Mouse (Mus musculus): ENCODE measurements around the gene Scaf8. TPM values are rescaled to one million over a fixed set of nuclear protein-coding genes. Genes with fewer than 3 reads are reported as not detected.

Scaf8 gene
- total RNA-seq, 2 experiments from 2014 or later, result 33.1 to 35.0 TPM

GRCm38 (mm10) chr17:3204826-3205405 lies 90.1 kb downstream of the Scaf8 start:
- intact Hi-C loops (cut with DNase I), result no loop called here
- DNase-seq, result no peak

- peak in 1 of 2 experiments; percentile 26 for DNase-seq
- intact Hi-C loops (cut with DNase I), result no loop called here
These were observed 92.0 kb downstream of the Scaf8 start for GRCm38 (mm10) chr17:3206527-3207398.

GRCm38 (mm10) chr17:3207529-3208240 lies 92.9 kb downstream of the Scaf8 start:
- intact Hi-C loops (cut with DNase I), result no loop called here
- DNase-seq, result no peak

DNA sequence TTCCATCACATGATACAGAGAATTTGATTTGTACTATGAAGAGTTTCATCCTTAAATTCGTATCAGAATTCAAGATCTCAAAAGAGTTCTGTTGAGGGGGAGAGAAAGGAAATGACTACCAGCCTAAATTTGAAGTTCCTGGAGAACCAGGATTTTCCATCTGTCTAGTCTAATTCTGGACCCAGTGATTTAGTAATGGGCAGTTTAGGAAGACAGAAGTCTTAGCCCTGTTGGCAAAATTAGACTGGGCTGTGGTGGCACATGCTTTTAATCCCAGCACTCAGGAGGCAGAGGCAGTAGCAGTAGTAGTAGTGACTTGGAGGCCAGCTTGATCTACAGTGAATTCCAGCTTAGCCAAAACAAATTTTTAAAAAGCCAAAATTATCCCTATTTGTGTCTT lies 93.7 kb downstream of the Scaf8 start:
- intact Hi-C loops (cut with DNase I), result no loop called here
- no peak for DNase-seq

DNA sequence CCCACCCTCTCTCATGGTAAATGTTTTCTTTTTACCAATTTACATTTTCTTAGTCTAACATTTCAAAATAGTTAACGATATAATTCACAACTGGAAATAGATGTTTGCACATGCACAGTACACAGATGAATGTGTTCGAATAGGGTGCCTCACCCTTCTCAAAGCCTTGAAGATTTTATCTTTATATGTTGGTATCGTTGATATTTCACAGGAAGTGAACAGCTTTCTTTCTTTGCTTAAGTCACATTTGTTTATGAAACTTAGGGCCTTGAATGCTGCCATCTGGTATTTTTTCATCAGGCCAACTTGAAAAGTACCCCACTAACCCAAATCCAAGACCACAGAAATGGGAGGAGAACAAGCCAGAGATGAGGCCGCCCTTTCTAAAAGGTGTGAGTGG lies 94.8 kb downstream of the Scaf8 start:
- intact Hi-C loops (cut with DNase I), result no loop called here
- DNase-seq, result no peak

DNA sequence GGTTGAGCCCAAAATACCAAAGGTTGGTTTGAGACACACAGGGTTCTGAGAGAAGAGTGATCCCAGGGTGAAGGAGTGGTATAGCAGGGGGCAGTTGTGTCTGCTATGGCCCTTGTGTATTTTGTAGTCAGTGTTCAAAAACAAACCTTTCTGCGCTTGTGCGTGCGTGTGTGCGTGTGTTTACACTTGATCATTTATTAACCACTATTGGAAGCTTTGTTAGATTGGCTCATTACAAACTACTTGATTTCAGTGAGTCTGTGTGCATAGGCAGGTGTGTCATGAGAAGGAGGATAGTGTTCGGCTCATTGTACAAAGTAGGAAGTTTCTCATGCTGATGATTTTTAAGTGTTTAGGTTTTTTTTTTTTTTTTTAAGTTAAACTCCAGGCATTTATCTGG lies 95.4 kb downstream of the Scaf8 start:
- DNase-seq, result no peak
- intact Hi-C loops (cut with DNase I), result no loop called here

DNA sequence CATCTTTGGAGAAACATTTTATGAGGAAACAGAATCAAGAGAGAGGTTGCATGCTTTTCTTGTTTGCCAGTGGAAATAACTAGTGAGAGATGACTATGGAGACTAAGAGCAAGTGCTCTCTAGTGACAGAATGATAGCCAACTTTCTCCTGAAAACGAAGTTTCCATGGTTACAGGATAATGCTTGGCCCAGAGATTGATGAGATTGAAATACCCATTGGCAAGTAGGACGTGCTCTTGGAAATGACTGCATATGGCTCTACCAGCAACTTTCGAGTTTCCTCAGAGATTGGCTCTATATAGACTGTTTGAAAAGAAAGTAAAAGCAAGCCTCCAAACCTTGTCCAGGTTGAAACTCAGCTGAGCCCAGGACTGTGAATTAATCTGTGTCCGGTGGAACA lies 97.3 kb downstream of the Scaf8 start:
- no peak for DNase-seq

DNA sequence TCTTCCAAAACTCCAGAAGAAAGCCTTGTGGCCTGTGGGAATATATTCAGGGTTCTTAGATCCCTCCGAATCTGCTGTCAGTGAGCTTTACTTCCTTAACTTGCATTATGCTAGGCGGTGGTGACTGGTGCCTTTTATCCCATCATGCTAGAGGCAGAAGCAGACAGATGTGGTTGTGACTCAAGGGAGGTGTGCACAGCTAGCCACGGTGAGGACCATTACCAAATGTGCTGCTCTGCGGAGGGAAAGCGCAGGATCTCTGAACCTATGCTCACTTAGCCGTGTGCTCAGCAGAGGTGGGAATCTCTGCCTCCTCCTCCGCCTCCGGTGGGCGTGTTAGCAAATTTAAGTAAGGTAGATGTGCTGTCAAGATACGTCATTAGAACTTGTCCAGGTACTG lies 98.1 kb downstream of the Scaf8 start:
- no peak for DNase-seq
- intact Hi-C loops (cut with DNase I), result no loop called here

More for the DNA sequence above, 97.3 kb downstream of the Scaf8 start:
- intact Hi-C loops (cut with DNase I), result no loop called here

DNA sequence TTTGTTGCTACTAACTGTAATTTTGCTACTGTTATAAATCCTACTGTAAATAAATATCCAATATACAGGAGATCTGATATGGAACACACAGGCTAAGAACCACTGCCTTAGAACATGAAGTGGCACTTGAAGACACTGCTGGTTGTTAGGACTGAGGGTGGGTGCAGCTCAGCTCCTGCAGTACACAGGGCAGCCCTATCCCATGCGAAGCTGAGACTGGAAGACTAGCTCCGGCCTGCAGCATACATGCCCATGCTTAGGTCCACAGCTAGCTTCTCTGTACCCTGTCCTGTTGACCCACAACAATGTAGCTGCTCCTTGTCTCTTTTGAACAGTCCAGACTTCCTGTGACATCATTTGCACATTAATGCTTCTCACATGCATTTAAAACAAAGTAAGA lies 100.1 kb downstream of the Scaf8 start:
- intact Hi-C loops (cut with DNase I), result no loop called here

DNA sequence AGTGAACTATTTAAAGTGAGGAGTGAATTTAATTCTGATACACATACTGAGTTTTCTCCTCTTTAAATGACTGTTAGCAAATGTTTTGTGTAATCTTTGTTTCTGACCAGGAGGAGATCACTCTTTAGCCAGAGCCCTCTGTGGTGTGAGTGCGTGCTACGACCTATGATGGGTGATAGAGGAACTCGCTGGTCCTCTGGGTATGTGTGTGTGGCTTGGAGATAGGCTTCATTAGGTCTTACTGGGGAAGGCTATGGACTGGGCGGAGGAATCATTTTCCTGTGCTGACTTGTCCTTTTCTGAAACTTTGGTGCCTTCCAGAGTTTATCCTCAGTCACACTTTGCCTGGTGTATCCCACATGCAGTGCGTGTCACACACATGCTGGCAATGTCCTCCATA lies 102.3 kb downstream of the Scaf8 start:
- no peak for DNase-seq
- intact Hi-C loops (cut with DNase I), result no loop called here

More for the DNA sequence above, 100.1 kb downstream of the Scaf8 start:
- DNase-seq, result no peak

- no peak for DNase-seq
- intact Hi-C loops (cut with DNase I), result no loop called here
These were observed 103.6 kb downstream of the Scaf8 start for GRCm38 (mm10) chr17:3218364-3218763.

GRCm38 (mm10) chr17:3218916-3219315 lies 104.1 kb downstream of the Scaf8 start:
- intact Hi-C loops (cut with DNase I), result no loop called here
- DNase-seq, result no peak

- intact Hi-C loops (cut with DNase I), result loop anchor here (5.0 kb wide), 1 partner anchor 108 kb away; the partner anchor contains the start of gene Scaf8
- no peak for DNase-seq
These were observed 105.4 kb downstream of the Scaf8 start for GRCm38 (mm10) chr17:3220201-3220600.

GRCm38 (mm10) chr17:3223071-3223470 lies 108.3 kb downstream of the Scaf8 start:
- intact Hi-C loops (cut with DNase I), result loop anchor here (5.0 kb wide), 1 partner anchor 111 kb away; the partner anchor contains the start of gene Scaf8
- no peak for DNase-seq

GRCm38 (mm10) chr17:3223721-3224120 lies 108.9 kb downstream of the Scaf8 start:
- intact Hi-C loops (cut with DNase I), result loop anchor here (1.0 to 5.0 kb wide), 2 partner anchors 111 to 138 kb away; partner anchors contain the start of gene Scaf8
- DNase-seq, result no peak

- intact Hi-C loops (cut with DNase I), result loop anchor here (1.0 to 5.0 kb wide), 2 partner anchors 112 to 139 kb away; partner anchors contain the start of gene Scaf8
- peak; percentile 87 to 93 for DNase-seq
These were observed 109.8 kb downstream of the Scaf8 start for GRCm38 (mm10) chr17:3224383-3225106.

DNA sequence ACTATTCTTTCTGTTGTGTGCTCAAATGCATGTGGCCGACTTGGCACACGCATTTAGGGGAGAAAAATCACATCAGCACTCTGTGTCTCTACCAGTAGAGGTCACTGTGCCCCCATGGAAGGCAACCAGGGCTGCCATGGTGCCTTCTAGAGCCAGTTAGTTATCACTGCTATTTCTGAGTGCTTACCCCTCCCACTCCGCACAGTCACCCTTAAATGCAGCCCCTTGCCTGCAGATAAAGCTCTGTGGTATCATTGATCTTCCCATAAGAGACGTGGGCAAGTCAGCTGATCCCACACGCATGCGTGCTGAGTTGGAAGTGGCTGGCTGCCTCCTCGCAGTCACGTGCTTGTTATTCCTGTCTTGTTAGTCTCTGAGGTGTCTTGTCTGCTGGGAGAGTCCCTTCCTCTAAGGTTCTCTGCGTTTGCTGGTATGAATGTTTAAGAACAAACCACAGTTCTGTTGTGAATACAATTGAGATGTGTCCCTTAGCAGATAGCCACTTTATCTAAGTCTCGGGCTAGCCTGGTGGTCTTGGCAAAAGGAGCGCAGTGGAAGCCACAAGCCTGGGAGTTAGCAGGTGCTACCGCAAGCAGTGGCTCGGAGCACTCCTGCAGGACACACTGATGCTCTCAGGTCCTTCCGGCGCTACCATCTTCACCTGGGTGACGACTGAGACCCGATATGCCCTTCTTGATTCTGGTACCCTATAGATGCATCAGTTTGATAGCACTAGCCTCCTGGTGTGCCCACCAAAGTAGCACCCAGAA lies 115.6 kb downstream of the Scaf8 start:
- intact Hi-C loops (cut with DNase I), result loop anchor here (2.0 to 5.0 kb wide), 2 partner anchors 218 to 277 kb away; no protein-coding TSS in a partner anchor
- peak; percentile 42 to 58 for DNase-seq

GRCm38 (mm10) chr17:3232626-3233025 lies 117.9 kb downstream of the Scaf8 start:
- intact Hi-C loops (cut with DNase I), result loop anchor here (5.0 kb wide), 1 partner anchor 275 kb away; no protein-coding TSS in a partner anchor
- no peak for DNase-seq

DNA sequence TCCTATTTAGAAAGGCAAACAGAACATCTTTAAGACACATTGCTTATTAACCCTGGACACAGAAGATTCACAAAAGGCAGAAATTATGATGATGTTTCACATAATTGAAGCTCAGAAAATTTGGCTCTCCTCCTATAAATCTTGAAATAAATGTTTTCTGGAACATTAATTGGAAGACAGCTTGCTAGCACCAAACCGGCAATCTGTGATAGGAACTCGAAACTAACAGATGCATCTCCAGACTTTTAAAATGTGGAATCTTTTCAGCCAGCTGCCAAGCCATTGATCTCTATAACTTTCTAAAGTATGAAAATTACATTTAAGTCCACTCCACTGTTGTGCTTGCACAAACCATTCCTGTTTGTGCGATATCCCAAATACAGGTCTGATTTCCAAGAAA lies 128.9 kb downstream of the Scaf8 start:
- intact Hi-C loops (cut with DNase I), result no loop called here
- no peak for DNase-seq

Measured in heart, postnatal 36 days (tissue).